Mouse (Mus musculus) bone marrow macrophage, adult 2 months (primary cell): ENCODE data around the gene Emilin3. TPM values are rescaled to one million over a fixed set of nuclear protein-coding genes. Genes with fewer than 3 reads are reported as not detected.

ENCODE experiments used
- H3K27ac ChIP-seq: 2 replicates; pipeline ENCODE4 v1.5.1; 2012; ENCODE audit warnings: low read depth, low read length; ENCODE audit not compliant: insufficient read depth
- H3K4me1 ChIP-seq: 2 replicates; pipeline ENCODE4 v1.6.1; 2012; ENCODE audit warnings: low read length; ENCODE audit not compliant: control insufficient read depth, insufficient read depth
- H3K4me3 ChIP-seq: 2 replicates; pipeline ENCODE4 v1.5.1; 2012; ENCODE audit warnings: mild to moderate bottlenecking, low read length, moderate library complexity; ENCODE audit not compliant: insufficient read depth
- CTCF ChIP-seq: IDR thresholded peaks from 2 replicates; pipeline ENCODE4 v1.5.1; 2012; ENCODE audit warnings: low read depth, mild to moderate bottlenecking, low read length, moderate library complexity
- POLR2A ChIP-seq: IDR thresholded peaks from 2 replicates; pipeline ENCODE4 v1.6.1; 2012; ENCODE audit warnings: mild to moderate bottlenecking, low read depth, low read length, borderline replicate concordance
- polyA plus RNA-seq: library from polyadenylated mRNA; stranded (reverse); fragments of >200 nt; gene quantifications from 2 replicates; pipeline ENCODE4 v1.2.4, GENCODE M21; 2012; ENCODE audit not compliant: missing spikeins, insufficient read depth, insufficient read length

Gene Emilin3
- polyA plus RNA-seq, 1 experiment: not detected

DNA sequence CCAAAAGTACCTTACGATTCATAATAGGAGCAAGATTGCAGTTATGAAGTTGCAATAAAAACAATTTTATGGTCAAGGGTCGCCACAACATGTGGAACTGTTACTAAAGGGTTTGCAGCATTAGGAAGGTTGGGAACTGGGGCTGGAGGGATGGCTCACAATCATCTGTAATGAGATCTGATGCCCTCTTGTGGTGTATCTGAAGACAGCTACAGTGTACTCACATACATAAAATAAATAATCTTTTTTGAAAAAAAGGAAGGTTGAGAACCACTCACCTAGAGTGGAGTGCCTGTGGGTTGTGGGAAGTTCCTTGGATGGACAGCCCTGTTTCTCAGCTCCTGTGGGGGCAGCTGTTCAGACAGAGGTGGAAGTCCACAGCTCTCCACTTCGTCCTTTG lies 30.3 kb upstream of the Emilin3 start:
- no peak overlapping the region for H3K4me3 ChIP-seq

DNA sequence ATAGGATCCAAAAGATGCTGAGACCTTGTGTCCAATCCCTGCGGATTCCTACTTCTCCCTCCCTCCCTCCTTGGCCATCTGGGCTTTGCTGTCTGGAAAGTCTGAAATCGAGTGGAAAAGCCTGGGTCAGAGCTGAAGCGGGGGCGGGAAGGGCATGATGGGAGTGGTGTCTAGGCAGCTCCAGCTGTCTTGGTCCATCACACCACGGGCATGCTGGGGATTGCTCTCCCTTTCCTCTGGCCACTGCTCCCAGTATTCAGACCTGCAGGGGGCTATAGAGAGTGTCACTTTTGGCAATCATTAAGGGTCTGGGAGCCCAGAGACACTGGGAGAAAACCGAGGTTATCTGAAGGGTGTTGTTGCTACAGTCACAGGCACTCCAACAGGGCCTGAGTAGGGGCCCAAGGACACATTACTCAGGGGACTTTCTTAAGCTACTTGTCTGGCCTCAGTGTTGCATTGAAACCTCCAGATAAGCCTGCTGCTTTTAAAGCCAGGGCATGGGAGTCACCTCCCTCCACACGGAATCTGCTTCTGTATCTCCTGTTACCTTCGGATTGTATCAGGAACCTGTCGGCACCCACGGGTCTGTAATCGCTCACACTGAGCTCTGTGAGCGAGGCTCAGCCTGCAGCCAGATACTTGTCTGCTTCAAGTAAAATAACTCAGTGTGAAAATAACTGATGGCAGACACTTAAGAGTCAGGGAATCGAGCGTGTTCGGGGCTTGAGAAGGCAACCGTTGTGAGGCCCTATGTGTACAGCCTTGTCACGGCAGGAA lies 29.0 kb upstream of the Emilin3 start:
- H3K4me1 ChIP-seq: no peaks in the 10 kb centered on the region
- no peak overlapping the region for H3K4me3 ChIP-seq
- no peak for TF ChIP-seq CTCF
- TF ChIP-seq POLR2A: no peak
- H3K27ac ChIP-seq: no peak overlapping the region

More for the DNA sequence above, 30.3 kb upstream of the Emilin3 start:
- TF ChIP-seq CTCF: no peak
- no peak for TF ChIP-seq POLR2A
- H3K4me1 ChIP-seq: no peaks in the 10 kb centered on the region
- H3K27ac ChIP-seq: no peak overlapping the region

DNA sequence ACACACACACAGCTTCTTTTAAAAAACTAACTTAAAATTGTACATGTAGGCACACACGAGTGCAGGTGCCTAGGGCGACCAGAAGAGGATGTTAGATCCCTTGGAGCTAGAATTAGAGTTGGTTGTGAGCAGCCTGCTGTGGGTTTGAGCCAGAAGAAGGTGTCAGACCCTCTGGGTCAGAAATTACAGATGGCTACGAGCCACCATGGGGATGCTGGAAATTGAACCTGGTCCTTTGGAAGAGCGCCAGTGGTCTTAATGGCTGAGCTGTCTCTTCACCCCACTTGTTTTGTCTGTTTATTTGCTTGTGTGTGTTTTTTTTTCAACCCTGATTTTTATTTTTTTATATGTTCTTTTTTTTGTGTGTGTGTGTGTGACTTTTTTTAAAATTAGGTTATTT lies 22.3 kb upstream of the Emilin3 start:
- Histone ChIP-seq H3K27ac (no peak overlapping the region), H3K4me3 (no peak overlapping the region), H3K4me1 (no peaks in the 10 kb centered on the region)
- TF ChIP-seq POLR2A: no peak
- no peak for TF ChIP-seq CTCF

DNA sequence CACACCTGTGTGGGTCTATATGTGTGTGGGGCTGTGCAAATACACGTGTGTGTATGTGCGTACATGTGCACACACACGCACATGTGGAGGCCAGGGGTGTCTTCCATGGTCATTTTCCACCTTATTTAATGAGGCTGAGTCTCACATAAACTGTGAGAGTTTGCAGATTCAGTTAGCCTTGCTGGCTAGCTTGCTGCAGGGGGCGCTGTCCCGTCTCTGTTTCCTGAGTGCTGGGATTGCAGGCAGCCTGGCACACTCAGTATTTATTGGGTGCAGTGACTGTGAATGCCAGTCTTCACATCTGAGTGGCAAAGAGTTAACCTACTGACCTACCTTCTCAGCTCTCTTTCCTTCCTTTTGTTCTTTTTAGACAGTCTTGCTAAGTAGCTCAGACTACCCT lies 21.8 kb upstream of the Emilin3 start:
- no peak for TF ChIP-seq CTCF
- no peak for TF ChIP-seq POLR2A
- Histone ChIP-seq H3K4me3 (no peak overlapping the region), H3K4me1 (no peaks in the 10 kb centered on the region), H3K27ac (no peak overlapping the region)

DNA sequence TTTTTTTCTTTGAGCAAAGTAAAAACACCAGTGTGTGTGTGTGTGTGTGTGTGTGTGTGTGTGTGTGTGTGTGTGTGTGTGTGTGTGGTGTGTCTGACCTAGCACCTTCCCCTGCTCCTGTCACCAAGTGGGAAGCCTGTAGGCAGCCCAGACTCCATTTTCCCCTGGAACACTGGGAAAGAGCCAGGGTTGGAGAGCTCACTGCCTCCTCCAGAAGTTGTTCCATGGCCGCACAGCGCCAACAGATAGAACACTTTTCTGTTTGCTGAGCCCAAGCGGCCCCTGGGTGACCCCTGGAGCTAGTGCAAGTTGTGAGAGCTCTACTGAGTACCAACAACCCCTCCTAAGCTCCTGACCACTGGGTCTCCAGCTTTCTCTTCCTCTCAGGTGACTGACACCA lies 20.9 kb upstream of the Emilin3 start:
- TF ChIP-seq CTCF (no peak), POLR2A (no peak)
- Histone ChIP-seq H3K4me1 (no peaks in the 10 kb centered on the region), H3K4me3 (no peak overlapping the region), H3K27ac (no peak overlapping the region)

DNA sequence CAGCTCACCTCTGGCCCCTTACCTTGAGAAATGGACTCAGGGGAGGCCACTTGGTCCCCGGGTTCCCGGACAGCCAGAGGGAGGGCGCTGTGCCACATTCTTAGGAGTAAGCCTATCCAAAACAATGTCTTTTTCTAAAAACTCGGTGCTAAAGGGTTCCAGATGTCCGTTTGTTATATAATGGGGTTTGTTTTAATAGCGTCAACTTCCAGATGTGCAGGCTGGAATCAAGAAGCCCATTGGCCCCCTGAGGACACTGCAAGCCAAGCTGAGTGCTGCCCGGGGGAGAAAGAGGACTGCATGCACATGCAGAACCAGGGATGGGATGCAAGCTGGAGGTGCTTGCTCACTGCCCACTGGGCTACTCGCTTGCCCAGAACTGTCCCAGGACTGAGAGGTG lies 20.2 kb upstream of the Emilin3 start:
- H3K27ac ChIP-seq: no peak overlapping the region
- no peak overlapping the region for H3K4me3 ChIP-seq
- TF ChIP-seq POLR2A: no peak
- H3K4me1 ChIP-seq: no peaks in the 10 kb centered on the region

DNA sequence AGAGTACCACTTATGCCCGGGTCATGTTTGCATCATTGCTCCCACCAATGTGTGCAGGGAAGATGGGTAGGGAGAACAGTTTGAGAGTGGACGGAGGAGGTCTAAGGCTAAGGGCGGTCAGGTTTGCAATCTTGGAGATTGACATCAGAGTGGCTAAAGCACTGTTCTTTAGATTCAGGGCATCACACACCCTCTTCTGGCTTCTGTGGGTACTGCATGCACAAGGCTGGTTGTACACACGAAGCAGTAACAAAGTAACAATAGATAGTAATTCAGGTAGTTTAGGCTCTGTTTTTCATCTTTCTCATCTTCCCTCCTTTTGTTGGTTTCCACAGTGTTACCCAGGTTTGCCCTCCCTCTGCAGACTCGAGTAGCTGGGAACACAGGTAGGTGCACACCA lies 19.2 kb upstream of the Emilin3 start:
- no peak for TF ChIP-seq CTCF
- no peak for TF ChIP-seq POLR2A
- Histone ChIP-seq H3K4me3 (no peak overlapping the region), H3K4me1 (no peaks in the 10 kb centered on the region), H3K27ac (no peak overlapping the region)

DNA sequence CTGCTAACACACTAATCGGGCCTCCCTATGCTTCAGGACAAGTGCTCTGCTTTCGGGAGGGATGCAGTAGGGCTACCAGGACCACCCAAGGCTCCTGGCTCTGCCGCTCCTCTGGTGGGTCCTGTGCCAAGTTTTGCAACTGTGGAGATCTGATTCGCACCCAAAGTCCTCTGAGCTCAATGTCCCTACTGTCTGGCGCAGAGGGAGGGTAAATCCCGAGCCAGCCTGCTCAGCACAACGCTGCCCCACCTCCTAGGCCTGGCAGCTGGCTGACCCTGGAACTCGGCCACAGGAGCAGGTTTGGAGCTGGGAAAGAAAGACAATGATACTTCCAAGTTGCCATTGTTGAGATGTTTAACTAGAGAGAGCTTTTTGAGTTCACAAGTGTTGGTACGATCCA lies 13.1 kb upstream of the Emilin3 start:
- Histone ChIP-seq H3K4me3 (no peak overlapping the region), H3K27ac (no peak overlapping the region), H3K4me1 (no peaks in the 10 kb centered on the region)
- TF ChIP-seq POLR2A (no peak), CTCF (no peak)

DNA sequence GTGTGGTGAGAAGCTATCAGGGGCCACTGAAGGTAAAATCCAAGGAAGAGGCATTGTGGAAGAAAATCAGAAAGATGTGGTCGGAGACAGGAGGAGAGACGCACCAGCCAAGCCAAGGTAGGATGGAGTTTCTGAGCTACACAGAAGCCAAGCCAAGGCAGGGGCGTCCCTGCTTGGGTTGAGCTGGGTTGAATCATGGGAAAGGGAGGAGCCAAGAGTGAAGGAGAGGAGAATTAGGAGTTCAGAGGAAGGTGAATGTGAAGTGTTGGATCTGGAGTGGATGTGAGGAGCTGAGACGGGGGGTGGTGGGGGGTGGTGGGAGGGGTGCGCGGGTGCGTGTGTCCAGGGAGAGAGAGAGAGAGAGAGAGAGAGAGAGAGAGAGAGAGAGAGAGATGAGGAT lies 9.2 kb upstream of the Emilin3 start:
- H3K4me3 ChIP-seq: no peak overlapping the region

DNA sequence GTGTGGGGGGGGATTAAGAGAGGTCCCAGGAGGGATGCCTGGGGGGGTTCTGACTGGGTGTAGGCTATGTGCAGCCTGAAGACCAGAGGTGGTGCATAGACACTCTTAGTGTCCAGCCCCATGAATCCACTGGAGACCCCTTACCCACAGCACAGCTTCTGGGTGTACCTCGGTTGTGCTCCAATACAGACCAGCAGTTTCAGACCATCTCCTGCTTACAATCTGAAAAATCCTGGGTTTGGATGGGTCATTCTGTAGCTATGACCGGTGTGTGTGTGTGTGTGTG lies 6.7 kb upstream of the Emilin3 start:
- Histone ChIP-seq H3K4me1 (no peaks in the 10 kb centered on the region), H3K4me3 (no peak overlapping the region), H3K27ac (no peak overlapping the region)
- no peak for TF ChIP-seq CTCF
- TF ChIP-seq POLR2A: no peak

More for the DNA sequence above, 9.2 kb upstream of the Emilin3 start:
- TF ChIP-seq POLR2A: no peak
- TF ChIP-seq CTCF: no peak
- Histone ChIP-seq H3K4me1 (no peaks in the 10 kb centered on the region), H3K27ac (no peak overlapping the region)
